Mouse (Mus musculus): ENCODE data around the gene C2cd2. TPM values are rescaled to one million over a fixed set of nuclear protein-coding genes. Genes with fewer than 3 reads are reported as not detected.
A peak's percentile ranks its signal among the peaks of the same experiment; 100 is the strongest.

C2cd2 gene
- polyA plus RNA-seq, 1 experiment: 11.4 TPM

DNA sequence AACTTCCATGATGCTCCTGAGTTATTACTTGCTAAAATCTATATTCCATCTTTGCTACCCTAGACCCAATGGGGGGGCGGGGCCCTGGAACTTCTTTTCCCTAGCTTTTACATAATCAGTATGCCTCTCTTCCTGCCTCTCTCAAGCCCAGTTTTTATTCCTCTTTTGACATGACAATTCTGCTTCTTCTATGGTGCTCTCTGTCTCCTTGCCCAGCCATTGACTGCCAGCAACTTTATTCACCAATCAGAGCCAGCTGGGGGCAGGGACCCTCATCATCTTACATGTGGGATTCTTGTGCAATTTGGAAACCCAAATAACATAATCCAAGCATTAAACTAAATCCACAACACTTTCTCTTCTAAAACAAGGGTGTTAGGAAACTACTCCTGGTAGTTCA, 19.0 kb upstream of the C2cd2 start:
- no peak overlapping the region for H3K27ac ChIP-seq (ENCODE audit: control insufficient read depth, insufficient read depth, low read depth, low read length)
- H3K4me1 ChIP-seq (ENCODE audit: control insufficient read depth, insufficient read depth, low read length): no peaks in the 10 kb centered on the region
- H3K4me3 ChIP-seq (ENCODE audit: control insufficient read depth, low read depth, low read length): no peak overlapping the region
- H3K36me3 ChIP-seq (ENCODE audit: control insufficient read depth, insufficient read depth, low read length): no peaks in the 10 kb centered on the region
- TF ChIP-seq CTCF (IDR thresholded peaks at IDR 0.05; ENCODE audit: control insufficient read depth, insufficient read depth, insufficient replicate concordance, low read depth, low read length) (no peak), POLR2A (IDR thresholded peaks at IDR 0.05; ENCODE audit: control insufficient read depth, low read depth, low read length) (no peak)
- H3K27me3 ChIP-seq (ENCODE audit: control insufficient read depth, insufficient read depth, low read length): no peaks in the 10 kb centered on the region

GRCm38 (mm10) chr16:97977722-97978121, 15.3 kb upstream of the C2cd2 start:
- H3K4me3 ChIP-seq (ENCODE audit: control insufficient read depth, low read depth, low read length): no peak overlapping the region
- H3K27ac ChIP-seq (ENCODE audit: control insufficient read depth, insufficient read depth, low read depth, low read length): no peak overlapping the region
- H3K36me3 ChIP-seq (ENCODE audit: control insufficient read depth, insufficient read depth, low read length): no peaks in the 10 kb centered on the region
- TF ChIP-seq CTCF (IDR thresholded peaks at IDR 0.05; ENCODE audit: control insufficient read depth, insufficient read depth, insufficient replicate concordance, low read depth, low read length) (no peak), POLR2A (IDR thresholded peaks at IDR 0.05; ENCODE audit: control insufficient read depth, low read depth, low read length) (no peak)
- H3K27me3 ChIP-seq (ENCODE audit: control insufficient read depth, insufficient read depth, low read length): no peaks in the 10 kb centered on the region
- no peaks in the 10 kb centered on the region for H3K4me1 ChIP-seq (ENCODE audit: control insufficient read depth, insufficient read depth, low read length)

- Histone ChIP-seq H3K36me3 (ENCODE audit: control insufficient read depth, insufficient read depth, low read length) (no peaks in the 10 kb centered on the region), H3K27me3 (ENCODE audit: control insufficient read depth, insufficient read depth, low read length) (no peaks in the 10 kb centered on the region), H3K4me1 (ENCODE audit: control insufficient read depth, insufficient read depth, low read length) (no peaks in the 10 kb centered on the region), H3K4me3 (ENCODE audit: control insufficient read depth, low read depth, low read length) (no peak overlapping the region), H3K27ac (ENCODE audit: control insufficient read depth, insufficient read depth, low read depth, low read length) (no peak overlapping the region)
- TF ChIP-seq CTCF (IDR thresholded peaks at IDR 0.05; ENCODE audit: control insufficient read depth, insufficient read depth, insufficient replicate concordance, low read depth, low read length): no peak
- no peak for TF ChIP-seq POLR2A (IDR thresholded peaks at IDR 0.05; ENCODE audit: control insufficient read depth, low read depth, low read length)
These were observed 14.9 kb upstream of the C2cd2 start for GRCm38 (mm10) chr16:97977277-97977676.

- no peak for TF ChIP-seq CTCF (IDR thresholded peaks at IDR 0.05; ENCODE audit: control insufficient read depth, insufficient read depth, insufficient replicate concordance, low read depth, low read length)
- TF ChIP-seq POLR2A (IDR thresholded peaks at IDR 0.05; ENCODE audit: control insufficient read depth, low read depth, low read length): no peak
- H3K4me3 ChIP-seq (ENCODE audit: control insufficient read depth, low read depth, low read length): no peak overlapping the region
- no peaks in the 10 kb centered on the region for H3K27me3 ChIP-seq (ENCODE audit: control insufficient read depth, insufficient read depth, low read length)
- no peak overlapping the region for H3K27ac ChIP-seq (ENCODE audit: control insufficient read depth, insufficient read depth, low read depth, low read length)
- peaks cover 6% of the 10 kb centered on the region for H3K4me1 ChIP-seq (ENCODE audit: control insufficient read depth, insufficient read depth, low read length)
- H3K36me3 ChIP-seq (ENCODE audit: control insufficient read depth, insufficient read depth, low read length): no peaks in the 10 kb centered on the region
These were observed 1.6 kb upstream of the C2cd2 start for GRCm38 (mm10) chr16:97963956-97964540.

DNA sequence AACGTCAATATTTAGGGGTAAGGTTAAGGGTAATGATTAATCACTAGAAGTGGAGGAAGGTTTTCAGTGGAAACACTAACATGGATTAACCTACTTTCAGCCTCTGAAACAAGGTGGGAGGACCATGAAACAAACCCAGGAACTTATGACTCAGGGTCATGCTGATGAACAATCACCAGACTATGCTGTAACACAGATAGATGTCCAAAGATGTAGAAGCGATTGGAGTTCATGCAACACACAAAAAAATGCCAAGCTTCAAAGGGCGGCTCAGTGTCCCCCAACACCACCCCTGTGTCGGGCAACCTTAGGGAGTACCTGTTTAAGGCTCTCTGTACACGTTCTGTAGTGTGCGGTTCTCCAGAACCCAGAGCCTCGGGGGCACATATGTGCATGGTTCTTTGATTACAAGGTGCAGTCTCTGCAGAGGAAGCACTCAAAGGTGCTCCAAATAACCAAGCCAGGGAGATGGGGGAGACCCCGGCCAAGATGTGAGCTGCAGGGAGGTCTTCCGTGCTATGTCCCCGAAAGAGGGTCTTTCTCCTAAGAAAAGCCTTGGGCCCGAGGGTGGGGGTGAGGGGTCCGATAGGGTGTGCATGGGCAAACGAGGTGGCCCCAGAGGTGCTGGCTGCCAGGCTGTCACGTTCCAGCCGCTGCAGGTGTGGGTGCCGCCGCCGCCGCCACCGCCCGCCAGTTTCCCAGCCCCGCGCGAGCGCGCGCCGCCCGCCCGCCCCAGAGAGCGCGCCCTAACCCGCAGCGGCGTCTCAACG, 832 bp downstream of the C2cd2 start:
- TF ChIP-seq POLR2A (IDR thresholded peaks at IDR 0.05; ENCODE audit: control insufficient read depth, low read depth, low read length) (no peak), CTCF (IDR thresholded peaks at IDR 0.05; ENCODE audit: control insufficient read depth, insufficient read depth, insufficient replicate concordance, low read depth, low read length) (no peak)
- H3K4me1 ChIP-seq (ENCODE audit: control insufficient read depth, insufficient read depth, low read length): peaks cover 6% of the 10 kb centered on the region
- H3K4me3 ChIP-seq (ENCODE audit: control insufficient read depth, low read depth, low read length): peak overlapping the region; percentile 98
- peak overlapping the region; percentile 99 for H3K27ac ChIP-seq (ENCODE audit: control insufficient read depth, insufficient read depth, low read depth, low read length)
- H3K27me3 ChIP-seq (ENCODE audit: control insufficient read depth, insufficient read depth, low read length): no peaks in the 10 kb centered on the region
- no peaks in the 10 kb centered on the region for H3K36me3 ChIP-seq (ENCODE audit: control insufficient read depth, insufficient read depth, low read length)

- Histone ChIP-seq H3K27me3 (ENCODE audit: control insufficient read depth, insufficient read depth, low read length) (no peaks in the 10 kb centered on the region), H3K4me1 (ENCODE audit: control insufficient read depth, insufficient read depth, low read length) (peaks cover 6% of the 10 kb centered on the region), H3K27ac (ENCODE audit: control insufficient read depth, insufficient read depth, low read depth, low read length) (no peak overlapping the region), H3K36me3 (ENCODE audit: control insufficient read depth, insufficient read depth, low read length) (no peaks in the 10 kb centered on the region), H3K4me3 (ENCODE audit: control insufficient read depth, low read depth, low read length) (no peak overlapping the region)
- TF ChIP-seq POLR2A (IDR thresholded peaks at IDR 0.05; ENCODE audit: control insufficient read depth, low read depth, low read length) (no peak), CTCF (IDR thresholded peaks at IDR 0.05; ENCODE audit: control insufficient read depth, insufficient read depth, insufficient replicate concordance, low read depth, low read length) (no peak)
These were observed 2.0 kb downstream of the C2cd2 start for GRCm38 (mm10) chr16:97960348-97960747.

DNA sequence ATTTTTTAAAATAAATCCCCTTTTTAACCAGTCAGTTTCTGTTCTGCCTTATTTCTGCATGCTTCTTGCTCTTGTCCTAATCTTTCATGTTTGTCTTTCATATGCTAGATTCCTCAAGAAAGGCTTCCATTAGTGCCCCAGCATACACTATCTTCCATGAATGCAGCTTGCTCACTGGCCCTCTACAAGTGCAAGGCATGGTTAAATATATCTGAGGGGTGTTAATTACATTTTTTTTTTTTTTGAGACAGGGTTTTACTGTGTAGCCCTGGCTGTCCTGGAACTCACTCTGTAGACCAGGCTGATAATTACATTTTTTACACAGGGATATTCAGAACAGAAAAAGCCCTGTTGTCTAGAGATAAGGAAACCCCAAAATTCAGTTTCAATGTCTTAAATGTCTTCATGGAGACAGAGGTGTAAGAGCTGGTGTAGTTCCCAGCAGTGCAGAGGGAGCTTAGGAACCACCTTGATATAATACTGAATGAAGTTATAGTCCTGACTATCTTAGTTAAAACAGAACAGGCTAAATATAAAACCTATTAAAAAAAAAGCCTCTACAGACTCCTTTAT, 3.9 kb downstream of the C2cd2 start:
- no peak for TF ChIP-seq POLR2A (IDR thresholded peaks at IDR 0.05; ENCODE audit: control insufficient read depth, low read depth, low read length)
- TF ChIP-seq CTCF (IDR thresholded peaks at IDR 0.05; ENCODE audit: control insufficient read depth, insufficient read depth, insufficient replicate concordance, low read depth, low read length): no peak
- no peaks in the 10 kb centered on the region for H3K36me3 ChIP-seq (ENCODE audit: control insufficient read depth, insufficient read depth, low read length)
- H3K4me1 ChIP-seq (ENCODE audit: control insufficient read depth, insufficient read depth, low read length): peaks cover 6% of the 10 kb centered on the region
- no peak overlapping the region for H3K27ac ChIP-seq (ENCODE audit: control insufficient read depth, insufficient read depth, low read depth, low read length)
- no peaks in the 10 kb centered on the region for H3K27me3 ChIP-seq (ENCODE audit: control insufficient read depth, insufficient read depth, low read length)
- no peak overlapping the region for H3K4me3 ChIP-seq (ENCODE audit: control insufficient read depth, low read depth, low read length)
